Mouse (Mus musculus) neural tube, embryonic 12.5 days (tissue): ENCODE measurements around the gene Kdm2a. TPM values are rescaled to one million over a fixed set of nuclear protein-coding genes. Genes with fewer than 3 reads are reported as not detected.

Experiments used
- polyA plus RNA-seq: library from polyadenylated mRNA; unstranded; fragments of >200 nt; fragmentation: Nextera tagmentation; extraction: Ambion mirVana; gene quantifications from 2 replicates; pipeline ENCODE4 v1.2.1, GENCODE M21; 2016

The Kdm2a gene
- polyA plus RNA-seq, 1 experiment from 2014 or later = 51.7 TPM

Other genes with a start within 250 kb of the Kdm2a start
- gene Coro1b, start 249.7 kb downstream of the Kdm2a start, polyA plus RNA-seq = 128 and 131 TPM in 2 replicates
- 0.92 and 0.94 TPM in 2 replicates for gene Ptprcap, start 244.7 kb downstream of the Kdm2a start, polyA plus RNA-seq
- 62.3 and 71.7 TPM in 2 replicates for gene Rps6kb2, start 234.9 kb downstream of the Kdm2a start, polyA plus RNA-seq
- gene Carns1, start 222.8 kb downstream of the Kdm2a start, polyA plus RNA-seq = 3.9 and 4.8 TPM in 2 replicates
- 1.1 and 1.4 TPM in 2 replicates for gene Tbc1d10c, start 207.0 kb downstream of the Kdm2a start, polyA plus RNA-seq
- 753 and 767 TPM in 2 replicates for gene Ppp1ca, start 206.2 kb downstream of the Kdm2a start, polyA plus RNA-seq
- 25.9 and 34.0 TPM in 2 replicates for gene Rad9a, start 196.6 kb downstream of the Kdm2a start, polyA plus RNA-seq
- 0.87 and 0.95 TPM in 2 replicates for gene Clcf1, start 184.0 kb downstream of the Kdm2a start, polyA plus RNA-seq
- not detected in 2 replicates for gene AC109138.7, start 183.9 kb downstream of the Kdm2a start, polyA plus RNA-seq
- 18.7 and 19.8 TPM in 2 replicates for gene Pold4, start 166.4 kb downstream of the Kdm2a start, polyA plus RNA-seq
- 5.9 and 7.0 TPM in 2 replicates for gene Ssh3, start 129.1 kb downstream of the Kdm2a start, polyA plus RNA-seq
- gene Ankrd13d, start 115.1 kb downstream of the Kdm2a start, polyA plus RNA-seq = 18.5 and 19.0 TPM in 2 replicates
- 19.7 and 21.2 TPM in 2 replicates for gene Grk2, start 92.1 kb downstream of the Kdm2a start, polyA plus RNA-seq
- gene Rhod, start 41.1 kb upstream of the Kdm2a start, polyA plus RNA-seq = 10.3 and 11.6 TPM in 2 replicates
- gene Syt12, start 79.2 kb upstream of the Kdm2a start, polyA plus RNA-seq = 1.7 and 1.9 TPM in 2 replicates
- gene 2010003K11Rik, start 100.3 kb upstream of the Kdm2a start, polyA plus RNA-seq = not detected in 2 replicates
- 22.6 and 23.5 TPM in 2 replicates for gene Pcx, start 112.2 kb upstream of the Kdm2a start, polyA plus RNA-seq
- gene Lrfn4, start 217.4 kb upstream of the Kdm2a start, polyA plus RNA-seq = 15.6 and 17.9 TPM in 2 replicates
- gene Rce1, start 227.4 kb upstream of the Kdm2a start, polyA plus RNA-seq = 56.1 and 60.5 TPM in 2 replicates